Mouse (Mus musculus) left cerebral cortex, postnatal 14 days (tissue): ENCODE measurements around the gene Atp5mpl. TPM values are rescaled to one million over a fixed set of nuclear protein-coding genes. Genes with fewer than 3 reads are reported as not detected.

Experiments
- DNase-seq, 2 experiments: peaks; one replicate each; pipeline ENCODE4 v3.0.0; 2021 to 2022; ENCODE audit warnings: low spot score in 2 of 2, mixed read lengths in 1 of 2
- intact Hi-C: fragments of 180-260 bp; cut with DNase I; formaldehyde crosslinking; loops from one replicate; pipeline ENCODE4 v1.15.1; 2025
- total RNA-seq, 2 experiments: library from RNA; stranded (reverse); gene quantifications; 2 replicates each; pipeline ENCODE4 v1.2.3; 2021

Atp5mpl gene
- total RNA-seq, 2 experiments from 2014 or later: 411 to 446 TPM

DNA sequence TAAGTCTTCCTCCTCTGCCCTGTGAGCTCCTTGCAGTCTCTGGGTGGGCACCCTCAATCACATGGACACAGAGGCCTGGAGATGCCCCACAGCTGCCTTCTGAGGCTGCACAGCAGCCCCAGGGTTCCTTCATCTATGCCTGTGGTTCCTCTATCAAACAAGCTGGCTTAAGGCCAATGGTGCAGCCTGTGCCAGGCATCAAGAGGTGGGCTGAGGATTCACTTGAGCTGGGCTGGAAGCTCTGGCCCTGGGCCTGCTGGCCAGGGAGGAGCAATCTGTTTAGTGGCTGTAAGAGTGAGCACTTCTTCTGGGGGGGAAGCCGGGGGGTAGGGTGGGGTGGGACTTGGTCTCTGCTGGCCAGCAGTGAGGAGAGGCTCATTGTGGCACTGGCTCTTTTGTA lies 39.4 kb downstream of the Atp5mpl start:
- intact Hi-C loops: no loop called here
- DNase-seq: no peak

DNA sequence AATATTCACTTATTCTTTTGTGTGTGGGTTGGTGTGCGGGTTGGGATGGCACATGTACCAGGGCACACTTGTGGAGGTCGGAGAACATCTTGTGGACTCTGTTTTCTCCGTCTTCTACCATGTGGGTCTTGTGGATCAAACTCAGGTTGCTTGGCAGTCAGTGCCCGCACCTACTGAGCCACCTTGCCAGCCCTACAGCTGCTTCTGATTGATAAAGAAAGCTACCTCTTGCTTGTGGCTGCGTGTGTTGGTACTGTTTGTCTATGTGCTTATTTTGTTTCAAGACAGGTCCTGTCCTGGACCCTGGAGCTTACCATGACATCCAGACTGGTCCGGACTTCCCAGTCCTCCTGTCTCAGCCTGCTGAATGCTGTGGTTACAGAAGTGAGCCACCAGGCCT lies 43.7 kb downstream of the Atp5mpl start:
- intact Hi-C loops: no loop called here

DNA sequence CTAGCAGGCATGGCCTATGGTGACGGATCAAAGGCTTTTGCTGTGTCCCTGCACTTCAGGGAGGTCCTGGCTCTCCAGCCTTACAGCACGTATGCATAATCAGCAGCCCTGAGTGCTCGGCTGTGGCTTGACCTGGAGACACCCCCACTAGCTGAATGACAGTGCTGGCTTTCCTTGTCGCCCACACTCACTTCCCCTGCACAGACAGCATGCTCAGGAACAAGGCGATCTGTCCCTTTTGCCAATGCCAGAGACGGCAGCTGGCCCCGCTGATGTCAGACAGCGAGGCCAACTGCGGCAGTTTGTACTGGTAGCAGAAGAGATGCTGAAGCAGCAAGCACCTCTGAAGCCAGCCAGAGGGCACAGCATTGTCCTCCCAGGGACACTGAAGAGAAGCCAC lies 46.7 kb downstream of the Atp5mpl start:
- DNase-seq: peak; percentile 38 to 78
- intact Hi-C loops: no loop called here

More for the DNA sequence above, 43.7 kb downstream of the Atp5mpl start:
- DNase-seq: no peak

DNA sequence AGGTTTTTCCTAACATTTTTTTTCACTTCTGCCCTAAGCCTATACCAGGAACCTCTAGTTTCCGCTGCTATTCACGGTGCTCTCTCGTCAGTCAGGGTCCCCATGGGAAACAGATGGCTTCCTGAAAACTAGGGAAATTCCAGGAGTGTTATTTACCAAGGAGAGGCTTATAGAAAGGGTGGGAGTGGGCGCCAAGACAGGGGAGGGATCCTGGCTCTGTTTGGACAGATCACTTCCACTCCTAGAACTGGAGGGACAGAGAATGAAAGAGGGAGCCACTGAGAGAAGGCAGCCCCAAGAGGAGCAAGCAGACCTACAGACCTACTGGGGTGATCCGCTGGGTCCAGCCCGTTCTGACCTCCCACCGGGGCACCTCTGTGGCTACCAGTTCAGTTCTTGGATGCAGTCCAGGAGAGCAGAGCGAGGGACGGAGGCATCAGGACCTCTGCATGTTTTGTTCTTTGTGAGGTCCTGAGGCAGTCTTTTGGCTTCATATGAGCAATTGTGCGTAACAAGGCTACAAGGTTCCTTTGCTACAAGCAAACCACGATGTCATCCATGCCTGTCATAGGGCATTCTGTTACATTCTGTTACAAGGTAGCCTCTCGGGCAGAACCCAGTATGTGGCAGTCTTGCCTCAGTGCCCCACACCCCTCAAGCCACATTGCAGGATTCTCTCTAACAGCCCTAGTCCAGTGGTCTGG lies 50.1 kb downstream of the Atp5mpl start:
- no peak for DNase-seq
- intact Hi-C loops: no loop called here

DNA sequence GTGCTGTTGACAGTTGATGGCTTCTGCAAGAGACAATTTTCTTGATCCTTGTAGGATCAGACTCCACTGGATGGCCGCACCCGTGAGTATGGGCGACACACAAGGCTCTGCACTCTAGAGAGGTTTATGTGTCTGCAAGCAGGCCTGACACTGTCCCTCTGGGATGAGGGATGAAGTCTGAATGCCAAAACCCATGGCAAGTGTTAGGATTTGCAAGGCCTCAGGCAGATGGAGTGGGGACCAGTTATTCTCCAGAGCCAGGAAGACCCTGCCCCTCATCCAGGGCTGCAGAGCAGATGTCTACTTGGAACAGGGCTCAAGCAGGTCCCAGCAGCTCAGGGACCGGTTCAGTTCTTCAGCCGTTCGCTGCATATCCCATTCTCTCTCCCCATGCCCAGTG lies 51.0 kb downstream of the Atp5mpl start:
- intact Hi-C loops: no loop called here
- no peak for DNase-seq

DNA sequence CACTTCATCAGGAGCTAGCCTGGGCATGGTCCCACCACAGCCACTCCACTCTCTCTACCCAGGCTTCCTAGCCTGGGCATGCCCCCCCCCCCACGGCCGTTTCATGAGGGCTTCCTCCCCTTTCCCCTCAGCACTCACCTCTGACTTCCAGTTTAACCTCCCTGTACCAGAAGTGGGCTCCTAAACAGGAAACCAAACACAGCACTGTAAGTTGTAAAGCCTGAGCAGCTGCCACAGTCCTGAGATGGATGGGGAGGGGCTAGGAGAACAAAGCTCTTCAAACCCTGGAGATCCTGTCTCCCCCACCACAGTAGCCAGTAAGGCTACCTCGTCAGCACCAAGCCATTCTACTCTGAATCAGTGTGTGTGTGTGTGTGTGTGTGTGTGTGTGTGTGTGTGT lies 52.7 kb downstream of the Atp5mpl start:
- intact Hi-C loops: no loop called here
- DNase-seq: no peak

DNA sequence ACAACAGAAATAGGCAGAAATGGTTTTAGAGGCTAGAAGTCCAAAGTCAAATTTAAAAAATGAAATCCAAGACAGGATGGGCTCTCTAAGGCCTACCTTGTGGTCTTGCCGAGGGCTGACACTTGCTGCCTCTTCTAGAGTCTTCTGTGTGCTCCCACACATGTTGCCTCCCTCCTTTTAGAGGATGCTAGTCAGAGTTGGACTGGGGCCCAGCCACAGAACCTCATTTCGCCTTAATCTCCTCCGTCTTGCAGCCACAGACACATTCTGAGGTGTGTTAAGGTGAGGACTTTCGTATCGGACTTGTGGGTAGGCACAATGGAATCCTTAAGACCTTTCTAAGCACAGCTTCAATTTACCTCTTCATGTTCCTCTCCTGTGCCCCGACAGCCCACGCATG lies 54.0 kb downstream of the Atp5mpl start:
- intact Hi-C loops: no loop called here
- DNase-seq: peak in 1 of 2 experiments; percentile 52

DNA sequence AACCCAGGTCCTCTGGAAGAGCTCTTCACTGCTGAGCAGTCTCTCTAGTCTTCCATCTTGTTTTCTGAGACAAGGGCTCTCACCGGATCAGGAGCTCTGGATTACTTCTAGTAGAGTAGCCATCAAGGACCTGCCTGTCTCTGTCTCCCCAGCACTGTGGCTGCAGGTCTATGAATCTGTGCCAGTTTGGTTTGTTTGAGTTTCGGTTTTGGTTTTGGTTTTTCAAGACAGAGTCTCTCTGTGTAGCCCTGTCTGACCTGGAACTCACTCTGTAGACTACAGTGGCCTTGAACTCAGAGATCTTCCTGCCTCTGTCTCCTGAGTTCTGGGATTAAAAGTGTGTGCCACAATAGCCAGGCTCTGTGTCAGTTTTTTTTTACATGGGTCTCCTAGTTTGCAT lies 55.0 kb downstream of the Atp5mpl start:
- intact Hi-C loops: no loop called here
- no peak for DNase-seq

Other genes starting within 250 kb of the Atp5mpl start
- gene Klc1, start 208.1 kb downstream of the Atp5mpl start, total RNA-seq: 100 to 1,000 TPM; 856 to 890 TPM
- 1 to 10 TPM; 3.7 to 4.7 TPM for gene Xrcc3, start 153.1 kb downstream of the Atp5mpl start, total RNA-seq
- 10 to 100 TPM; 19.8 TPM for gene Zfyve21, start 152.8 kb downstream of the Atp5mpl start, total RNA-seq
- gene Ppp1r13b, start 58.9 kb downstream of the Atp5mpl start, total RNA-seq: 10 to 100 TPM; 61.2 to 64.4 TPM
- gene Tdrd9, start 4.6 kb upstream of the Atp5mpl start, total RNA-seq: under 1 TPM; 0.13 to 0.55 TPM
- not detected for gene Rd3l, start 14.3 kb upstream of the Atp5mpl start, total RNA-seq
- 1 to 10 TPM; 1.9 to 4.7 TPM for gene Aspg, start 139.7 kb upstream of the Atp5mpl start, total RNA-seq
- gene Kif26a, start 179.2 kb upstream of the Atp5mpl start, total RNA-seq: 1 to 10 TPM; 5.8 to 8.1 TPM